Mouse (Mus musculus): ENCODE data around the gene G6pc3.

- TF ChIP-seq POLR2A (IDR thresholded peaks at IDR 0.05; ENCODE audit: control insufficient read depth, extremely low read depth, insufficient read depth, low read length, poor library complexity): no peak
- TF ChIP-seq CTCF (IDR thresholded peaks at IDR 0.05; ENCODE audit: borderline replicate concordance, control insufficient read depth, extremely low read depth, insufficient read depth, low read length, poor library complexity): no peak
These were observed 21.9 kb upstream of the G6pc3 start for GRCm38 (mm10) chr11:102167539-102167938.
